Mouse (Mus musculus): ENCODE measurements around the gene 2210407C18Rik. TPM values are rescaled to one million over a fixed set of nuclear protein-coding genes. Genes with fewer than 3 reads are reported as not detected.

Gene 2210407C18Rik
- polyA plus RNA-seq, 1 experiment from 2014 or later, result not detected

DNA sequence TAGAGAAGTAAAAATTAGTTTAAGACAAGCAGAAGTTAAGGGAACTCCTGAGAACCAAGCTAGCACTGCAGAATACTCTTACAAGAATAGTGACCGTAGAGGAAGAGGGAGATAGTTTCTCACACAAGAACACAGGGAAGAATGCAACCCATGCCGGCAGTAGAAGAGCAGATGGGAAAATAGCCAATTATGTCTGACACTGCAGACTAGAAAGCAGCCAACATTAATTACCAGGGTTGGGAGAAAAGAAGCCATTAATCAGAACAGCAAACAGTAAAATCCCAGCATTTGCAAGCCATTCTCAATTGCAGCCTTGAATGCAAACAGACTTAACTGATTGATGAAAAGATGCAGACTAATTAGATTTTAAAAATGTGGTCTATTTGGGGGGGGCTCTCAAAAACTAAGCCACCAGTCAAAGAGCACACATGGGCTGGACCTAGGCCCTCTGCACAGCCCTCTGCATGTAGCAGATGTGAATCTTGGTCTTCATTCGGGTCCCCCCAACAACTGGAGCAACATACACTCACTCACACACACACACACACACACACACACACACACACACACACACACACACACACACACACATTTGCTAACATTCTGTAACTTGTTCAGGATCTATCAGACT, 27.1 kb downstream of the 2210407C18Rik start:
- DNase-seq (ENCODE audit: low spot score), result no peak
- 67% methylated on average over 3 of the region's 3 CpGs for WGBS
- no peak overlapping the region for H3K27ac ChIP-seq (replicated peaks)

GRCm38 (mm10) chr11:58587898-58588348, 28.0 kb downstream of the 2210407C18Rik start:
- Histone ChIP-seq H3K4me1 (no peaks in the 10 kb centered on the region), H3K27ac (replicated peaks) (peak overlapping the region; percentile 52; the same call in 1 of the 2 replicates), H3K36me3 (no peaks in the 10 kb centered on the region), H3K4me3 (no peak overlapping the region), H3K9me3 (replicated peaks) (0 out of 2 replicates have a peak, but pooled peaks cover 4% of the 10 kb centered on the region), H3K27me3 (ENCODE audit: low read depth, poor library complexity, severe bottlenecking) (no peaks in the 10 kb centered on the region)
- WGBS, result 76% methylated on average over 7 of the region's 7 CpGs
- peak; percentile 31 for DNase-seq (ENCODE audit: low spot score)

More for the DNA sequence above, 27.1 kb downstream of the 2210407C18Rik start:
- H3K4me3 ChIP-seq, result no peak overlapping the region
- no peaks in the 10 kb centered on the region for H3K27me3 ChIP-seq (ENCODE audit: low read depth, poor library complexity, severe bottlenecking)
- 0 out of 2 replicates have a peak, but pooled peaks cover 4% of the 10 kb centered on the region for H3K9me3 ChIP-seq (replicated peaks)
- H3K36me3 ChIP-seq, result no peaks in the 10 kb centered on the region
- no peaks in the 10 kb centered on the region for H3K4me1 ChIP-seq

GRCm38 (mm10) chr11:58578636-58579035, 37.2 kb downstream of the 2210407C18Rik start:
- DNase-seq (ENCODE audit: low spot score), result no peak
- Histone ChIP-seq H3K27me3 (ENCODE audit: low read depth, poor library complexity, severe bottlenecking) (no peaks in the 10 kb centered on the region), H3K27ac (replicated peaks) (no peak overlapping the region), H3K36me3 (no peaks in the 10 kb centered on the region), H3K9me3 (replicated peaks) (no peaks in the 10 kb centered on the region), H3K4me1 (no peaks in the 10 kb centered on the region), H3K4me3 (no peak overlapping the region)
- 85% methylated on average over 8 of the region's 8 CpGs for WGBS

DNA sequence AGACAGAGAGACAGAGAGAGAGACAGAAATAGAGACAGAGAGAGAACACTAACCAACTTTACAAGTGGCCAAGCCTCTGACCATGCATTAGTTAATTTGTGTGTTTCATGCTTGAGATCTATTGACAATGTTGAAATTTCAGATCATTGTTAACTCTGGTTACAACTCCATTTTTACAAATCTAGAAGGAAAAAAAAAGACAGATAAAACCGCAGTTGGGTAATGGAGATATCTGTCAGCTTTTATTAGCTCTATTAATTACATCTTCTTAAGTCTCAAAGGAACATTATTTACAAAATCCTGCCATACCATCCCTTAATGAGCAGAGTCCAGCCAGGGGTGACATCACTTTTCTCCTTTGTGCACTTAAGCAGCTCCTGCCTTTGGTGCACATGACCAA, 38.4 kb downstream of the 2210407C18Rik start, which contains the start of gene Olfr325:
Olfr325 (plus strand) TSS at position 301 of the 400 bp plus-strand sequence.
- DNase-seq (ENCODE audit: low spot score), result no peak
- H3K27ac ChIP-seq (replicated peaks), result no peak within 1 kb of the TSS
- H3K4me1 ChIP-seq, result no peaks in the 10 kb centered on the region
- no peaks in the 10 kb centered on the region for H3K36me3 ChIP-seq
- no peaks in the 10 kb centered on the region for H3K27me3 ChIP-seq (ENCODE audit: low read depth, poor library complexity, severe bottlenecking)
- H3K9me3 ChIP-seq (replicated peaks), result no peaks in the 10 kb centered on the region
- H3K4me3 ChIP-seq, result no peak within 1 kb of the TSS
- 88% methylated on average over 1 of the region's 1 CpGs for WGBS

- no peak for DNase-seq (ENCODE audit: low spot score)
- 83% methylated on average over 5 of the region's 5 CpGs for WGBS
- H3K27ac ChIP-seq (replicated peaks), result no peak within 1 kb of the TSS
- no peaks in the 10 kb centered on the region for H3K36me3 ChIP-seq
- peaks cover 6% of the 10 kb centered on the region for H3K4me1 ChIP-seq
- H3K9me3 ChIP-seq (replicated peaks), result no peaks in the 10 kb centered on the region
- H3K4me3 ChIP-seq, result no peak within 1 kb of the TSS
- no peaks in the 10 kb centered on the region for H3K27me3 ChIP-seq (ENCODE audit: low read depth, poor library complexity, severe bottlenecking)
Observed at GRCm38 (mm10) chr11:58570405-58570804, 45.5 kb downstream of the 2210407C18Rik start, which contains the start of gene Olfr224. TSS of gene Olfr224 (minus strand) at chr11:58570553.

Other genes with a start within 250 kb of the 2210407C18Rik start
- not detected in 2 replicates for gene Lypd8, start 237.0 kb downstream of the 2210407C18Rik start, polyA plus RNA-seq (2016; fragmentation: Nextera tagmentation; extraction: Ambion mirVana)
- not detected in 2 replicates for gene 1810065E05Rik, start 195.0 kb downstream of the 2210407C18Rik start, polyA plus RNA-seq (2016; fragmentation: Nextera tagmentation; extraction: Ambion mirVana)
- not detected in 2 replicates for gene Gm12253, start 183.5 kb downstream of the 2210407C18Rik start, polyA plus RNA-seq (2016; fragmentation: Nextera tagmentation; extraction: Ambion mirVana)
- gene Lypd9, start 163.2 kb downstream of the 2210407C18Rik start, polyA plus RNA-seq (2016; fragmentation: Nextera tagmentation; extraction: Ambion mirVana), result not detected in 2 replicates
- not detected in 2 replicates for gene Olfr30, start 153.8 kb downstream of the 2210407C18Rik start, polyA plus RNA-seq (2016; fragmentation: Nextera tagmentation; extraction: Ambion mirVana)
- gene Olfr332, start 123.5 kb downstream of the 2210407C18Rik start, polyA plus RNA-seq (2016; fragmentation: Nextera tagmentation; extraction: Ambion mirVana), result not detected in 2 replicates
- gene Olfr331, start 113.5 kb downstream of the 2210407C18Rik start, polyA plus RNA-seq (2016; fragmentation: Nextera tagmentation; extraction: Ambion mirVana), result not detected in 2 replicates
- gene Olfr330, start 81.2 kb downstream of the 2210407C18Rik start, polyA plus RNA-seq (2016; fragmentation: Nextera tagmentation; extraction: Ambion mirVana), result not detected in 2 replicates
- not detected in 2 replicates for gene Olfr329-ps, start 69.7 kb downstream of the 2210407C18Rik start, polyA plus RNA-seq (2016; fragmentation: Nextera tagmentation; extraction: Ambion mirVana)
- 0.06 TPM in 1 of 2 replicates, not detected in the other for gene Olfr328, start 60.4 kb downstream of the 2210407C18Rik start, polyA plus RNA-seq (2016; fragmentation: Nextera tagmentation; extraction: Ambion mirVana)
- not detected in 2 replicates for gene Olfr224, start 45.5 kb downstream of the 2210407C18Rik start, polyA plus RNA-seq (2016; fragmentation: Nextera tagmentation; extraction: Ambion mirVana)
- gene Olfr325, start 38.3 kb downstream of the 2210407C18Rik start, polyA plus RNA-seq (2016; fragmentation: Nextera tagmentation; extraction: Ambion mirVana), result not detected in 2 replicates
- gene Olfr324, start 21.0 kb downstream of the 2210407C18Rik start, polyA plus RNA-seq (2016; fragmentation: Nextera tagmentation; extraction: Ambion mirVana), result not detected in 2 replicates
- not detected in 2 replicates for gene Olfr323, start 14.4 kb upstream of the 2210407C18Rik start, polyA plus RNA-seq (2016; fragmentation: Nextera tagmentation; extraction: Ambion mirVana)
- gene Trim58, start 24.4 kb upstream of the 2210407C18Rik start, polyA plus RNA-seq (2016; fragmentation: Nextera tagmentation; extraction: Ambion mirVana), result 0.46 and 0.53 TPM in 2 replicates
- not detected in 2 replicates for gene Olfr322, start 42.7 kb upstream of the 2210407C18Rik start, polyA plus RNA-seq (2016; fragmentation: Nextera tagmentation; extraction: Ambion mirVana)
- gene Olfr320, start 65.0 kb upstream of the 2210407C18Rik start, polyA plus RNA-seq (2016; fragmentation: Nextera tagmentation; extraction: Ambion mirVana), result not detected in 2 replicates
- not detected in 2 replicates for gene Olfr319, start 83.1 kb upstream of the 2210407C18Rik start, polyA plus RNA-seq (2016; fragmentation: Nextera tagmentation; extraction: Ambion mirVana)
- not detected in 2 replicates for gene Olfr318, start 107.9 kb upstream of the 2210407C18Rik start, polyA plus RNA-seq (2016; fragmentation: Nextera tagmentation; extraction: Ambion mirVana)
- gene Olfr317, start 123.1 kb upstream of the 2210407C18Rik start, polyA plus RNA-seq (2016; fragmentation: Nextera tagmentation; extraction: Ambion mirVana), result not detected in 2 replicates
- gene Olfr316, start 136.7 kb upstream of the 2210407C18Rik start, polyA plus RNA-seq (2016; fragmentation: Nextera tagmentation; extraction: Ambion mirVana), result not detected in 2 replicates
- gene Olfr315, start 157.1 kb upstream of the 2210407C18Rik start, polyA plus RNA-seq (2016; fragmentation: Nextera tagmentation; extraction: Ambion mirVana), result not detected in 2 replicates
- gene Olfr314, start 166.9 kb upstream of the 2210407C18Rik start, polyA plus RNA-seq (2016; fragmentation: Nextera tagmentation; extraction: Ambion mirVana), result not detected in 2 replicates
- gene Fam183b, start 185.9 kb upstream of the 2210407C18Rik start, polyA plus RNA-seq (2016; fragmentation: Nextera tagmentation; extraction: Ambion mirVana), result 3.8 and 6.1 TPM in 2 replicates
- gene Olfr313, start 198.9 kb upstream of the 2210407C18Rik start, polyA plus RNA-seq (2016; fragmentation: Nextera tagmentation; extraction: Ambion mirVana), result not detected in 2 replicates
- gene Olfr312, start 213.2 kb upstream of the 2210407C18Rik start, polyA plus RNA-seq (2016; fragmentation: Nextera tagmentation; extraction: Ambion mirVana), result not detected in 2 replicates
- not detected in 2 replicates for gene Olfr311, start 223.2 kb upstream of the 2210407C18Rik start, polyA plus RNA-seq (2016; fragmentation: Nextera tagmentation; extraction: Ambion mirVana)
- 9.1 and 11.5 TPM in 2 replicates for gene Gm12258, start 231.1 kb upstream of the 2210407C18Rik start, polyA plus RNA-seq (2016; fragmentation: Nextera tagmentation; extraction: Ambion mirVana)